Mouse (Mus musculus) midbrain, postnatal 0 days (tissue): ENCODE results near the gene Lrrfip2. TPM values are rescaled to one million over a fixed set of nuclear protein-coding genes. Genes with fewer than 3 reads are reported as not detected.

ENCODE experiments used
- ATAC-seq: fragments of 200-750 bp; cut with Nextera tagmentation; 2 replicates; pipeline ENCODE4 v1.8.0; 2017; ENCODE audit warnings: moderate number of reproducible peaks, mild to moderate bottlenecking, moderate TSS enrichment, moderate library complexity; ENCODE audit not compliant: low FRiP score
- DNase-seq: peaks from one replicate; pipeline ENCODE4 v3.0.0-alpha.2; 2015; ENCODE audit warnings: low spot score
- H3K27ac ChIP-seq: fragments of 300-500 bp; sonication (generic); 2 replicates; pipeline ENCODE4 v1.5.1; 2014; ENCODE audit warnings: low read depth, mild to moderate bottlenecking, low read length, mixed read lengths
- H3K27me3 ChIP-seq: fragments of 300-500 bp; sonication (generic); 2 replicates; pipeline ENCODE4 v1.6.1; 2014; ENCODE audit warnings: low read length, control low read depth, mixed read lengths; ENCODE audit not compliant: insufficient read depth
- H3K36me3 ChIP-seq: fragments of 300-500 bp; sonication (generic); 2 replicates; pipeline ENCODE4 v1.6.1; 2014; ENCODE audit warnings: low read length, control low read depth, mixed read lengths; ENCODE audit not compliant: insufficient read depth
- H3K4me1 ChIP-seq: fragments of 300-500 bp; sonication (generic); 2 replicates; pipeline ENCODE4 v1.6.1; 2014; ENCODE audit warnings: mild to moderate bottlenecking, control low read depth, antibody characterized with exemption, low read length, mixed read lengths; ENCODE audit not compliant: insufficient read depth
- H3K4me2 ChIP-seq: fragments of 300-500 bp; sonication (generic); 2 replicates; pipeline ENCODE4 v1.6.1; 2014; ENCODE audit warnings: low read depth, mild to moderate bottlenecking, low read length, mixed read lengths; ENCODE audit not compliant: poor library complexity, severe bottlenecking
- H3K4me3 ChIP-seq: fragments of 300-500 bp; sonication (generic); 2 replicates; pipeline ENCODE4 v1.5.1; 2014; ENCODE audit warnings: low read depth, mild to moderate bottlenecking, low read length, moderate library complexity
- H3K9ac ChIP-seq: fragments of 300-500 bp; sonication (generic); replicated peaks from 2 replicates; pipeline ENCODE4 v1.6.1; 2014; ENCODE audit warnings: mild to moderate bottlenecking, low read length, moderate library complexity, mixed read lengths; ENCODE audit not compliant: poor library complexity, severe bottlenecking
- H3K9me3 ChIP-seq: fragments of 300-500 bp; sonication (generic); 2 replicates; pipeline ENCODE4 v1.6.1; 2016; ENCODE audit warnings: low read length, control low read depth
- CTCF ChIP-seq: IDR thresholded peaks from 2 replicates; pipeline ENCODE4 v1.5.1; 2016; ENCODE audit warnings: antibody characterized with exemption, mild to moderate bottlenecking
- WGBS: fragments of 180-500 bp; shearing (Covaris S2); extraction: QIAGEN DNeasy Blood & Tissue Kit; methylation state at CpG from one replicate; pipeline ENCODE4 v1.1.7; 2014; 5-methylcytosine and 5-hydroxymethylcytosine counted together
- polyA plus RNA-seq: library from polyadenylated mRNA; unstranded; fragments of >200 nt; fragmentation: Nextera tagmentation; extraction: Ambion mirVana; gene quantifications from 2 replicates; pipeline ENCODE4 v1.2.1, GENCODE M21; 2015
- total RNA-seq: library from RNA; depleted of rRNA; stranded (reverse); fragments of >200 nt; gene quantifications from 2 replicates; pipeline ENCODE4 v1.2.3, GENCODE M21; 2014; rRNA removed

The Lrrfip2 gene
- total RNA-seq, result 23.7 and 32.7 TPM in 2 replicates
- polyA plus RNA-seq, result 42.2 and 44.0 TPM in 2 replicates

- TF ChIP-seq CTCF, result no peak
- 38% methylated on average over 14 of the region's 14 CpGs for WGBS
- DNase-seq (no peak), ATAC-seq (no peak)
- Histone ChIP-seq H3K27me3 (no peaks in the 10 kb centered on the region), H3K4me3 (peak within 1 kb of the TSS; percentile 94), H3K9ac (peak within 1 kb of the TSS; percentile 75), H3K27ac (peak within 1 kb of the TSS; percentile 80), H3K36me3 (no peaks in the 10 kb centered on the region), H3K4me1 (peaks cover 3% of the 10 kb centered on the region; the same call in 1 of the 2 replicates), H3K4me2 (peak within 1 kb of the TSS; percentile 89), H3K9me3 (no peaks in the 10 kb centered on the region)
Measured at GRCm38 (mm10) chr9:111117126-111117642, at the start of gene Lrrfip2. Gene Lrrfip2 (plus strand): TSS chr9:111117592.

DNA sequence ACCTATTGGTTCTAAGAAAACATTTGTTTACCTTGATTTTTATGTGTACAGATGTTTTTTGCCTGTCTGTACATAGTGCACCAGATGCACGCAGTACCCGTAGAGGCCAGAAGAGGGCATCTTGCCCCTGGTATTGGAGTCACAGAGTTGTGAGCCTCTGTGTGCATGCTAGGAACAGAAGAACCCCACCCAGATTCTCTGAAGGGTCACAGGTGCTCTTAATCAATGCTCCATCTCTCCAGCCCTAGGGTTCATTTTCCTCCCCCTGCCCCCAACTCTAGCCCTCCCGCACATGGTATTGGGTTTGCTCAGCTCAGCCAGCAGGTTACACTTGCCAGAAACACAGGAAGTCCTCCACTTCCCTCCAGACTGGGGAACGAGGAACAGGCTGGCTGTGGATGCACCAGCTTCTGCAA lies 46.8 kb upstream of the Lrrfip2 start:
- no peaks in the 10 kb centered on the region for H3K36me3 ChIP-seq
- H3K4me2 ChIP-seq, result no peak overlapping the region
- no peaks in the 10 kb centered on the region; the same call in 1 of the 2 replicates for H3K9me3 ChIP-seq
- H3K9ac ChIP-seq, result no peak overlapping the region
- H3K27ac ChIP-seq, result no peak overlapping the region
- no peaks in the 10 kb centered on the region for H3K4me1 ChIP-seq
- H3K27me3 ChIP-seq, result no peaks in the 10 kb centered on the region
- DNase-seq (peak; percentile 14), ATAC-seq (no peak)
- peak; percentile 65 for TF ChIP-seq CTCF
- 41% methylated on average over 4 of the region's 4 CpGs for WGBS
- no peak overlapping the region for H3K4me3 ChIP-seq

GRCm38 (mm10) chr9:111072175-111072574 lies 45.2 kb upstream of the Lrrfip2 start:
- Histone ChIP-seq H3K4me1 (no peaks in the 10 kb centered on the region), H3K9ac (no peak overlapping the region), H3K27ac (no peak overlapping the region), H3K9me3 (no peaks in the 10 kb centered on the region; the same call in 1 of the 2 replicates), H3K36me3 (no peaks in the 10 kb centered on the region), H3K4me3 (no peak overlapping the region), H3K4me2 (no peak overlapping the region), H3K27me3 (no peaks in the 10 kb centered on the region)
- 57% methylated on average over 7 of the region's 7 CpGs for WGBS
- peak; percentile 60 for DNase-seq
- no peak for ATAC-seq
- peak; percentile 79 for TF ChIP-seq CTCF

DNA sequence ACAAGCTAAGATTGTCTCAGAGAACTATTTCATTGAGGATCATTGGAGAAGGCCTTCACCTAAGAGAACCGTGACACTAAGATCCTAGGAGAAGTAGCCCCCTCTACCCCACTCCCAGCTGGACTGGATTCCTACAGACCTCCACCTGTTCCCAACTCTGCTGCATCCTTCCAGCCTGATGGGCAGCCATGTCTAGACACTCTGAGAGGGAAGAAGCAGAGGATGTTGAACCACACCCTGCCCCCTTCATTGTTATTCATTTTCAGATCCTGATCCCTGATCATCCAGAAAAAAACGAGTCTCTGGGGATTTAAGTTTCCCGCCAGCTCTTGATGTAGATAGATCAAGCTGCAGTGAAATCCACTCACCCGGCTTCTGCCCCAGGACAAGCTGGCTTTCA lies 44.4 kb upstream of the Lrrfip2 start:
- DNase-seq (no peak), ATAC-seq (no peak)
- Histone ChIP-seq H3K9me3 (no peaks in the 10 kb centered on the region; the same call in 1 of the 2 replicates), H3K4me1 (no peaks in the 10 kb centered on the region), H3K36me3 (no peaks in the 10 kb centered on the region), H3K4me3 (no peak overlapping the region), H3K4me2 (no peak overlapping the region), H3K9ac (no peak overlapping the region), H3K27me3 (no peaks in the 10 kb centered on the region), H3K27ac (no peak overlapping the region)
- TF ChIP-seq CTCF, result no peak
- 74% methylated on average over 4 of the region's 4 CpGs for WGBS

DNA sequence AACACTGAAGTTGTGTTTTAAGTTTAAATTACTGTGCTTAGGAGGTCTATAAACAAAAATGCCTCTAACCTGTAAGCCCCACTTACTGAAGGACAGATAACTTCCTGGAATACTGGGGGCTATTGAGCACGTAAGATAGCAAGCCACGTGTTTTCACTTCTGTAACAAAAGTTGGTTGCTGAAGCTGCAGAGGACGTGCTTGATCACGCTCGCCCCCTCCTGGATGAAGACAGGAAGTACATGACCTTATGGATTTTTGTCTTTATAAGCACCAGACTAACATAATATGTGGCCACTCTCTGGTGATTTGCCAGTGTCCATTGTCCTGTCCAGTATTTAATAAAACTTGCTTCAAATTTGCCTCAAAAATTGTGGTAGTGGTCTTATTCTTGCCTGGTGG lies 39.6 kb upstream of the Lrrfip2 start:
- Histone ChIP-seq H3K4me3 (no peak overlapping the region), H3K9ac (no peak overlapping the region), H3K4me1 (no peaks in the 10 kb centered on the region), H3K27me3 (no peaks in the 10 kb centered on the region), H3K36me3 (no peaks in the 10 kb centered on the region), H3K9me3 (no peaks in the 10 kb centered on the region; the same call in 1 of the 2 replicates), H3K4me2 (no peak overlapping the region), H3K27ac (no peak overlapping the region)
- peak; percentile 21 for DNase-seq
- peak; percentile 49 for TF ChIP-seq CTCF
- 64% methylated on average over 5 of the region's 5 CpGs for WGBS
- ATAC-seq, result no peak

- Histone ChIP-seq H3K4me2 (no peak overlapping the region), H3K27ac (no peak overlapping the region), H3K9ac (no peak overlapping the region), H3K9me3 (no peaks in the 10 kb centered on the region), H3K4me1 (no peaks in the 10 kb centered on the region), H3K36me3 (no peaks in the 10 kb centered on the region), H3K27me3 (no peaks in the 10 kb centered on the region), H3K4me3 (no peak overlapping the region)
- 98% methylated on average over 8 of the region's 8 CpGs for WGBS
- ATAC-seq, result no peak
- no peak for DNase-seq
- TF ChIP-seq CTCF, result no peak
Measured at GRCm38 (mm10) chr9:111080801-111081200, 36.6 kb upstream of the Lrrfip2 start.
